Mouse (Mus musculus) heart, postnatal 14 days (tissue): ENCODE measurements around the gene Fam163b. TPM values are rescaled to one million over a fixed set of nuclear protein-coding genes. Genes with fewer than 3 reads are reported as not detected.

Experiments used
- DNase-seq, 2 experiments: peaks; one replicate each; pipeline ENCODE4 v3.0.0; 2021 to 2022
- intact Hi-C: fragments of 180-260 bp; cut with DNase I; formaldehyde crosslinking; loops from one replicate; pipeline ENCODE4 v1.15.1; 2025
- total RNA-seq, 2 experiments: library from RNA; stranded (reverse); gene quantifications; 2 replicates each; pipeline ENCODE4 v1.2.3; 2021

Fam163b gene
- total RNA-seq, 2 experiments from 2014 or later, result 0.38 to 0.51 TPM

DNA sequence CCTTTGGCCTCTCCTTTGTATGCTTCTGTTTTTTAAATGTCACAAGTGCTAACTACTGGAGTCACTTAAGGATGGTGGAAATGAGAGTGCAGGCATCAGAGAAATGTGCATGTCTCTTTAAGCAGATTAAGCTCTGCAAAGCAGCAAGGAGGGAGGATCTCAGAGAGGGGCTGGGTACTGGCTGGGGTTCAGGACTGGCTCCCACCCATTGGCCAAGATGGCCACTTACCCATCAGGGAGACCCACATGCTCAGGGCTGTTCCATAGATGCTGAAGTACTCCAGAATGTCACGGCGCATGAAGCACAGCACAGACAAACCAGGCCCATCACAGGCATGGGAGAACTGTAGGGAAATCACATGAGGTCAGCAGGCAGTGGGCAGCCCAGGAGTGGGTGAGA lies 75.2 kb downstream of the Fam163b start:
- intact Hi-C loops, result no loop called here
- no peak for DNase-seq

Other genes with a start within 250 kb of the Fam163b start
- gene Surf6, start 239.6 kb downstream of the Fam163b start, total RNA-seq, result 10 to 100 TPM; 11.3 to 12.3 TPM
- gene Med22, start 231.8 kb downstream of the Fam163b start, total RNA-seq, result 10 to 100 TPM; 24.4 to 26.5 TPM
- 100 to 1,000 TPM; 272 to 313 TPM for gene Rpl7a, start 231.7 kb downstream of the Fam163b start, total RNA-seq
- gene Surf2, start 226.1 kb downstream of the Fam163b start, total RNA-seq, result 10 to 100 TPM; 14.3 to 15.0 TPM
- 10 to 100 TPM; 44.3 to 45.3 TPM for gene Surf1, start 226.0 kb downstream of the Fam163b start, total RNA-seq
- gene Surf4, start 208.6 kb downstream of the Fam163b start, total RNA-seq, result 10 to 100 TPM; 84.7 to 88.7 TPM
- gene Stkld1, start 208.4 kb downstream of the Fam163b start, total RNA-seq, result under 1 TPM in 1 of 2 experiments, not detected in 1; 0.29 TPM
- 10 to 100 TPM; 13.6 to 16.4 TPM for gene Rexo4, start 178.1 kb downstream of the Fam163b start, total RNA-seq
- not detected for gene Adamts13, start 169.1 kb downstream of the Fam163b start, total RNA-seq
- gene Cacfd1, start 132.6 kb downstream of the Fam163b start, total RNA-seq, result 10 to 100 TPM; 32.4 to 37.2 TPM
- under 1 TPM; 0.41 TPM for gene Slc2a6, start 114.5 kb downstream of the Fam163b start, total RNA-seq
- not detected for gene Mymk, start 70.3 kb downstream of the Fam163b start, total RNA-seq
- gene Adamtsl2, start 63.1 kb downstream of the Fam163b start, total RNA-seq, result 10 to 100 TPM; 27.9 to 36.3 TPM
- gene Dbh, start 22.7 kb upstream of the Fam163b start, total RNA-seq, result 1 to 10 TPM; 2.2 to 2.6 TPM
- gene Sardh, start 105.8 kb upstream of the Fam163b start, total RNA-seq, result 10 to 100 TPM; 15.3 to 15.6 TPM